Mouse (Mus musculus): ENCODE results near the gene Elf3.
"Not testable (repeated sequence)": the region's sequence is repeated elsewhere in the genome, so short reads cannot be mapped to it uniquely, and the experiment has no call there.

GRCm38 (mm10) chr1:135231878-135232277 is 26.5 kb downstream of the Elf3 start:
- not testable (repeated sequence) for TF ChIP-seq CTCF (IDR thresholded peaks at IDR 0.05; ENCODE audit: borderline replicate concordance, control insufficient read depth, extremely low read depth, insufficient read depth, low read length, poor library complexity); POLR2A (IDR thresholded peaks at IDR 0.05; ENCODE audit: control insufficient read depth, extremely low read depth, insufficient read depth, low read length, poor library complexity)

All from thymus, adult 2 months (tissue).